Mouse (Mus musculus) retina, adult 2 months (tissue): ENCODE data around the gene Iqcb1.
A peak's percentile ranks its signal among the peaks of the same experiment; 100 is the strongest.
"Not testable (repeated sequence)": the region's sequence is repeated elsewhere in the genome, so short reads cannot be mapped to it uniquely, and the experiment has no call there.

ENCODE experiments used
- DNase-seq: peaks from one replicate; pipeline ENCODE4 v3.0.0-alpha.2; 2012; ENCODE audit warnings: low read depth, low spot score

The Iqcb1 gene

GRCm38 (mm10) chr16:36828054-36828786 is at the start of gene Iqcb1:
TSS of gene Iqcb1 (plus strand) at chr16:36828385.
- DNase-seq: peak; percentile 53

- no peak for DNase-seq
Observed at GRCm38 (mm10) chr16:36784146-36784545, 44.0 kb upstream of the Iqcb1 start.

- no peak for DNase-seq
Observed at GRCm38 (mm10) chr16:36784594-36785313, 43.4 kb upstream of the Iqcb1 start, which contains the start of gene Slc15a2. TSS of gene Slc15a2 (minus strand) at chr16:36784962.

GRCm38 (mm10) chr16:36786466-36786865 is 41.7 kb upstream of the Iqcb1 start:
- no peak for DNase-seq

- no peak for DNase-seq
Observed at GRCm38 (mm10) chr16:36790166-36790565, 38.0 kb upstream of the Iqcb1 start.

- DNase-seq: no peak
Observed at GRCm38 (mm10) chr16:36794976-36795375, 33.2 kb upstream of the Iqcb1 start.

- DNase-seq: no peak
Observed at GRCm38 (mm10) chr16:36798334-36798733, 29.9 kb upstream of the Iqcb1 start.

GRCm38 (mm10) chr16:36802361-36802760 is 25.8 kb upstream of the Iqcb1 start:
- no peak for DNase-seq

- no peak for DNase-seq
Observed at GRCm38 (mm10) chr16:36808616-36809015, 19.6 kb upstream of the Iqcb1 start.

GRCm38 (mm10) chr16:36813680-36814079 is 14.5 kb upstream of the Iqcb1 start:
- DNase-seq: no peak

- no peak for DNase-seq
Observed at GRCm38 (mm10) chr16:36816916-36817315, 11.3 kb upstream of the Iqcb1 start.

GRCm38 (mm10) chr16:36817321-36817926 is 10.8 kb upstream of the Iqcb1 start:
- DNase-seq: peak; percentile 44

- DNase-seq: no peak
Observed at GRCm38 (mm10) chr16:36820016-36820415, 8.2 kb upstream of the Iqcb1 start.

GRCm38 (mm10) chr16:36820747-36821146 is 7.4 kb upstream of the Iqcb1 start:
- no peak for DNase-seq

- DNase-seq: no peak
Observed at GRCm38 (mm10) chr16:36821474-36821873, 6.7 kb upstream of the Iqcb1 start.

GRCm38 (mm10) chr16:36827611-36828053 is 553 bp upstream of the Iqcb1 start:
- no peak for DNase-seq

GRCm38 (mm10) chr16:36828820-36829219 is 635 bp downstream of the Iqcb1 start:
- DNase-seq: no peak

GRCm38 (mm10) chr16:36846894-36847293 is 18.7 kb downstream of the Iqcb1 start:
- DNase-seq: not testable (repeated sequence)

GRCm38 (mm10) chr16:36851202-36851601 is 23.0 kb downstream of the Iqcb1 start:
- no peak for DNase-seq

GRCm38 (mm10) chr16:36863585-36863984 is 35.4 kb downstream of the Iqcb1 start:
- DNase-seq: no peak

GRCm38 (mm10) chr16:36869442-36869841 is 41.3 kb downstream of the Iqcb1 start:
- DNase-seq: no peak

- peak; percentile 99 for DNase-seq
Observed at GRCm38 (mm10) chr16:36874583-36875275, 46.5 kb downstream of the Iqcb1 start, which contains the start of the genes Eaf2 and Golgb1. TSS of gene Eaf2 (minus strand) at chr16:36875003. TSS of gene Golgb1 (plus strand) at chr16:36875140.
